Mouse (Mus musculus) neural tube, embryonic 13.5 days (tissue): ENCODE results near the gene Ssh1. TPM values are rescaled to one million over a fixed set of nuclear protein-coding genes. Genes with fewer than 3 reads are reported as not detected.

Experiments
- ATAC-seq: fragments of 200-750 bp; cut with Nextera tagmentation; 2 replicates; pipeline ENCODE4 v1.8.0; 2017; ENCODE audit warnings: low read depth, mild to moderate bottlenecking, moderate TSS enrichment, moderate library complexity
- H3K27ac ChIP-seq: fragments of 300-500 bp; sonication (generic); replicated peaks from 2 replicates; pipeline ENCODE4 v1.5.1; 2015; ENCODE audit warnings: moderate library complexity, mild to moderate bottlenecking, inconsistent platforms
- H3K27me3 ChIP-seq: fragments of 300-500 bp; sonication (generic); 2 replicates; pipeline ENCODE4 v1.6.1; 2015; ENCODE audit warnings: mild to moderate bottlenecking, inconsistent platforms
- H3K36me3 ChIP-seq: fragments of 300-500 bp; sonication (generic); 2 replicates; pipeline ENCODE4 v1.6.1; 2015; ENCODE audit warnings: mild to moderate bottlenecking, inconsistent platforms
- H3K4me1 ChIP-seq: fragments of 300-500 bp; sonication (generic); replicated peaks from 2 replicates; pipeline ENCODE4 v1.6.1; 2015; ENCODE audit warnings: inconsistent platforms
- H3K4me2 ChIP-seq: fragments of 300-500 bp; sonication (generic); 2 replicates; pipeline ENCODE4 v1.6.1; 2015; ENCODE audit warnings: inconsistent platforms, mild to moderate bottlenecking, moderate library complexity
- H3K4me3 ChIP-seq: fragments of 300-500 bp; sonication (generic); 2 replicates; pipeline ENCODE4 v1.5.1; 2015; ENCODE audit warnings: mild to moderate bottlenecking, inconsistent platforms
- H3K9ac ChIP-seq: fragments of 300-500 bp; sonication (generic); 2 replicates; pipeline ENCODE4 v1.6.1; 2015; ENCODE audit warnings: moderate library complexity, mild to moderate bottlenecking, inconsistent platforms
- H3K9me3 ChIP-seq: fragments of 300-500 bp; sonication (generic); 2 replicates; pipeline ENCODE4 v1.6.1; 2016; ENCODE audit warnings: inconsistent platforms
- WGBS: fragments of 180-500 bp; shearing (Covaris S2); methylation state at CpG from one replicate; pipeline ENCODE4 v1.1.7; 2015; 5-methylcytosine and 5-hydroxymethylcytosine counted together
- polyA plus RNA-seq: library from polyadenylated mRNA; unstranded; fragments of >200 nt; fragmentation: Nextera tagmentation; extraction: Ambion mirVana; gene quantifications from 2 replicates; pipeline ENCODE4 v1.2.1, GENCODE M21; 2015

Gene Ssh1
- polyA plus RNA-seq, 1 experiment from 2014 or later = 12.9 TPM

GRCm38 (mm10) chr5:113991141-113991540, 2.6 kb downstream of the Ssh1 start:
- ATAC-seq = no peak
- Histone ChIP-seq H3K27me3 (no peaks in the 10 kb centered on the region), H3K4me1 (peaks cover 45% of the 10 kb centered on the region), H3K27ac (no peak overlapping the region), H3K9ac (peak overlapping the region; percentile 59), H3K36me3 (peaks cover 15% of the 10 kb centered on the region), H3K9me3 (no peaks in the 10 kb centered on the region), H3K4me2 (peak overlapping the region; percentile 88), H3K4me3 (no peak overlapping the region)
- 70% methylated on average over 7 of the region's 7 CpGs for WGBS

DNA sequence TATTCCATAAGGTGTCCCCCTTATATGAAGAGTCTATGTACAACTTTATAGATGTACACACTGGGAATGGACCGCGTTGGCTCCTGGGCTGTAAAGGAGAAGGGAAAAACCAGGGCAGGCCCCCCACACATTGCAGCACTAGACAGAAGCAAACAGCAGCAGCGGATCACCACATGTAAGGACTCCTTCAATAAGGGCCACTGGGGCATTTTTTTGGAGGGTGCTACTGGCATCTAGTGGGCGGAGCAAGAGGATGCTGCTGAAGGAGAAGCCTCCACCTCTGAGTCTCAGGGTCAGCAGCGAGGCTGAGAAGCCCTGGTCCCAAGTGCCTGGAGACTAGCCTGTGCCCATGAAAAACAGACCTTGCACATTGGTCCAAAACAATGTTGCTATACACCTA, 3.1 kb downstream of the Ssh1 start:
- Histone ChIP-seq H3K4me3 (no peak overlapping the region), H3K27ac (no peak overlapping the region), H3K9me3 (no peaks in the 10 kb centered on the region), H3K27me3 (no peaks in the 10 kb centered on the region), H3K36me3 (peaks cover 15% of the 10 kb centered on the region), H3K4me1 (peaks cover 51% of the 10 kb centered on the region), H3K4me2 (no peak overlapping the region), H3K9ac (0 out of 2 replicates have a peak overlapping the region, but pooled peaks have one; percentile 59)
- no peak for ATAC-seq
- WGBS = 87% methylated on average over 5 of the region's 5 CpGs

DNA sequence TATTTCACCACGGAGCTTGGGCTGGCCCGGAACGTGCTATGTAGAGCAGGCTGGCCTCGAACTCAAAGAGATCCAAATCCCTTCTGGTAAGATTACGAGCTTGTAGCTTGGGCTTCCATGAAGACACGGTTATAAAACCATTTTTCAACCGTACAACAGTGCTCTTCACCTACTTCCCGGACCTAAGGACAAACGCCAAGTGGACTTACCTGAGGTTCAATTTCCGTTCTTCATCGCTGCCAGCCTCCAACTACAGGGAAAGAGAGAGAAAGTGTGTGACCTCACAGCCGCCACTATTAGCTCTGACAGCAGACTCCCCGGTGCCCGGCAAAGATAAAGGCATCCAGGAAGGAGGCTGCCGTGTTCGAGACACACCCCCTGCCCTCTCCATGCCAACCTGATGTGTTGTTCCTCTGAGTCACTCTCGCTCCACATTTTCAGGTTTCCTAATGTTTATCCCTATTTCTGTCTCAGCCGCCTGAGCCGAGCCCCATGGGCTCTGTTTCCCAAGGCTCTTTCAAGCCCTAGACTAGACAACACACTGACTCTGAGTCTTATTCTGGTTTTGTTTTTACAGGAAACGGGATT, 4.2 kb downstream of the Ssh1 start:
- Histone ChIP-seq H3K9ac (no peak overlapping the region), H3K4me1 (peaks cover 53% of the 10 kb centered on the region), H3K27me3 (no peaks in the 10 kb centered on the region), H3K4me3 (no peak overlapping the region), H3K9me3 (no peaks in the 10 kb centered on the region), H3K36me3 (peaks cover 15% of the 10 kb centered on the region), H3K4me2 (no peak overlapping the region), H3K27ac (no peak overlapping the region)
- no peak for ATAC-seq
- 89% methylated on average over 20 of the region's 20 CpGs for WGBS

- ATAC-seq = 0 out of 2 replicates have a peak, but pooled peaks have one; percentile 37
- Histone ChIP-seq H3K9ac (no peak overlapping the region; the same call in 1 of the 2 replicates), H3K4me1 (peaks cover 42% of the 10 kb centered on the region), H3K4me2 (no peak overlapping the region), H3K9me3 (no peaks in the 10 kb centered on the region), H3K36me3 (peaks cover 26% of the 10 kb centered on the region), H3K4me3 (no peak overlapping the region), H3K27ac (no peak overlapping the region; the same call in 1 of the 2 replicates), H3K27me3 (no peaks in the 10 kb centered on the region)
- WGBS = 41% methylated on average over 9 of the region's 9 CpGs
Observed at GRCm38 (mm10) chr5:113986182-113986961, 7.3 kb downstream of the Ssh1 start.

GRCm38 (mm10) chr5:113985737-113986136, 8.0 kb downstream of the Ssh1 start:
- no peaks in the 10 kb centered on the region for H3K9me3 ChIP-seq
- no peak overlapping the region for H3K4me3 ChIP-seq
- no peak overlapping the region for H3K9ac ChIP-seq
- no peak overlapping the region for H3K27ac ChIP-seq
- no peak for ATAC-seq
- peaks cover 28% of the 10 kb centered on the region for H3K36me3 ChIP-seq
- H3K4me2 ChIP-seq = no peak overlapping the region
- H3K27me3 ChIP-seq = no peaks in the 10 kb centered on the region
- WGBS = 70% methylated on average over 2 of the region's 2 CpGs
- H3K4me1 ChIP-seq = peaks cover 35% of the 10 kb centered on the region

DNA sequence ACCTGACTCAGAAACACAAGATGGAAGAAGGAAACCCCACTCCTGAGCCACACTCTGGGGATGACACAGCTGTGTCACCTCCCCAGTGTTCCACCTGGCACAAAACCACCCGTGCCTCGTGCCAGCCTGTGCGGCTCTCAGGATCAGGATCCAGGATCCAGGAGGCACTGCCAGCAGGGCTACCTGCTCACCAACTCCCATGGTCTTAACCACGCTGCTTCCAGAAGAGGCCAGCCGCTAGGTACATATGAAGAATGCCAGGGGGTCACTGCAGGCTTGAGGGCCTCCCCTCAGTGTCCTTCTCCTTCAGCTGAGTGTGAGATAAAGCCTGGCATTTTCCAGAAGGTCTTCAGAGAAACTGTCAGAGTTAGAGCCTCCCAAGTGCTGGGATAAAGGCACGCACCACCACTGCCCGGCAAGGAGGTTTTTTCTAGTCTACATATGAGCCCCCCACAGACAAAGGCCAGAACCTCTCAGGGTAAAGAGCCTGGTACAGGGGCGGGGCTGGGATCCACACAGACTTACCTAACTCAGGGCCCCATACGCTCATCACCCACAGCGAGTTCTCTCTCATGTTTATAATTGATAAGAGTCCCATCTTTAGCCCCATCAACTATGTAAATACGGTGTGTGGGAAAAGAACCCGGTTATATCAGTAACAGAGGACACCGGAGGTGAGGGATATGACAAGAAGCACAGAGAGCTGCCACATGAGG, 9.5 kb downstream of the Ssh1 start:
- H3K27ac ChIP-seq = no peak overlapping the region
- peaks cover 24% of the 10 kb centered on the region for H3K36me3 ChIP-seq
- no peaks in the 10 kb centered on the region for H3K27me3 ChIP-seq
- H3K4me1 ChIP-seq = peaks cover 27% of the 10 kb centered on the region
- no peaks in the 10 kb centered on the region for H3K9me3 ChIP-seq
- no peak overlapping the region for H3K4me3 ChIP-seq
- H3K9ac ChIP-seq = no peak overlapping the region
- no peak overlapping the region for H3K4me2 ChIP-seq
- WGBS = 91% methylated on average over 13 of the region's 13 CpGs
- no peak for ATAC-seq

GRCm38 (mm10) chr5:113983541-113983940, 10.2 kb downstream of the Ssh1 start:
- no peak overlapping the region for H3K4me3 ChIP-seq
- H3K9me3 ChIP-seq = no peaks in the 10 kb centered on the region
- peaks cover 21% of the 10 kb centered on the region; the same call in 1 of the 2 replicates for H3K36me3 ChIP-seq
- WGBS = 59% methylated on average over 6 of the region's 6 CpGs
- ATAC-seq = no peak
- H3K9ac ChIP-seq = no peak overlapping the region
- H3K27me3 ChIP-seq = no peaks in the 10 kb centered on the region
- no peak overlapping the region for H3K4me2 ChIP-seq
- H3K27ac ChIP-seq = no peak overlapping the region
- peaks cover 27% of the 10 kb centered on the region for H3K4me1 ChIP-seq

- no peak overlapping the region for H3K4me3 ChIP-seq
- H3K4me1 ChIP-seq = peaks cover 29% of the 10 kb centered on the region
- no peaks in the 10 kb centered on the region for H3K9me3 ChIP-seq
- ATAC-seq = no peak
- H3K27ac ChIP-seq = no peak overlapping the region
- 75% methylated on average over 8 of the region's 8 CpGs for whole genome bisulfite sequencing
- no peak overlapping the region for H3K9ac ChIP-seq
- H3K4me2 ChIP-seq = no peak overlapping the region
- H3K36me3 ChIP-seq = peaks cover 20% of the 10 kb centered on the region; the same call in 1 of the 2 replicates
- no peaks in the 10 kb centered on the region for H3K27me3 ChIP-seq
Observed at GRCm38 (mm10) chr5:113981843-113982242, 11.9 kb downstream of the Ssh1 start.

DNA sequence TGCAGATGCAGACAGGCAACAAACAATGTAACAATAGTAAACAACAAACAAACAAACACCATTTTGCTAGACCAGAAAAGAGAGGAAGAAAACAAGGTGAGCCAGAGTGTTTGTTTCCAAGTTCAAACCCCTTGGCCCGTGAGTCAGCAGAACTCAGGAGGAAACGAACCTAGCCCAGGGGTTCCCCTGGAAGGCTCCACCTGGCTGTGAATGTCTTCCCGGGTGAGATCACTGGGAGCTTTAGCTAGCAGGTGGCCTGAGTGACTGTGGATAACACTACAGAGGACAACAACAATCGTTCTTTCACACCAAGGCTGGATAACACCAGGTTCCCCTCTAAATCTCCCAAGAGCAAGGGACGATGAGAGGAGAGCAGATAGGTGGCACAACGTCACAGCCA, 12.5 kb downstream of the Ssh1 start:
- Histone ChIP-seq H3K9ac (no peak overlapping the region), H3K4me1 (peaks cover 23% of the 10 kb centered on the region), H3K27ac (no peak overlapping the region), H3K4me2 (no peak overlapping the region), H3K27me3 (no peaks in the 10 kb centered on the region), H3K4me3 (no peak overlapping the region), H3K36me3 (peaks cover 18% of the 10 kb centered on the region; the same call in 1 of the 2 replicates), H3K9me3 (no peaks in the 10 kb centered on the region)
- 91% methylated on average over 6 of the region's 6 CpGs for WGBS
- ATAC-seq = no peak

- Histone ChIP-seq H3K27ac (no peak overlapping the region), H3K27me3 (no peaks in the 10 kb centered on the region), H3K9ac (no peak overlapping the region), H3K4me3 (no peak overlapping the region), H3K4me1 (peaks cover 23% of the 10 kb centered on the region), H3K4me2 (no peak overlapping the region), H3K36me3 (peaks cover 18% of the 10 kb centered on the region; the same call in 1 of the 2 replicates), H3K9me3 (no peaks in the 10 kb centered on the region)
- no peak for ATAC-seq
- 94% methylated on average over 1 of the region's 1 CpGs for WGBS
Observed at GRCm38 (mm10) chr5:113980511-113980910, 13.2 kb downstream of the Ssh1 start.

DNA sequence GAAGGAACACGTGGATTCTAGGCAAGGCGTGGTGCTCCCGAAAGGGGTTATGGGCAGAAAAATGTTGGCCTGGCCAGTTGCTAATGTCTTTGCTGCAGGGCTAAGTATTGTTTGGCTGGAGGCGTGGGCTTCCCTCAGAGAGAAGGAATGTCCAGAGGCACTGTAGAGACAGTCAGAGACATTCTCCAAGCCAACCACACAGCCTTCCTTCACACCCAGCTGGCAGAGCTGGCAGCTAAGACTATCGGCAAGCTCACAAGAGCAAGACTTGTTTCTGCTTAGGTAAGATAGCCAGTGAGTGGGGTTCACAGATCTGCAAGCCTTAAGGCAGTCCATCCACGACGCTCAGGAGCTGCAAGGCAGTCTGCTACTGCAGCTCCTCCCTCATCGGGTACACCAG, 16.4 kb downstream of the Ssh1 start:
- H3K4me1 ChIP-seq = peaks cover 42% of the 10 kb centered on the region
- no peak overlapping the region for H3K9ac ChIP-seq
- H3K36me3 ChIP-seq = peaks cover 9% of the 10 kb centered on the region; the same call in 1 of the 2 replicates
- no peak overlapping the region for H3K4me3 ChIP-seq
- H3K9me3 ChIP-seq = no peaks in the 10 kb centered on the region
- H3K4me2 ChIP-seq = no peak overlapping the region
- ATAC-seq = no peak
- no peak overlapping the region for H3K27ac ChIP-seq
- WGBS = 77% methylated on average over 8 of the region's 8 CpGs
- H3K27me3 ChIP-seq = no peaks in the 10 kb centered on the region

GRCm38 (mm10) chr5:113976597-113976996, 17.1 kb downstream of the Ssh1 start:
- Histone ChIP-seq H3K27me3 (no peaks in the 10 kb centered on the region), H3K27ac (no peak overlapping the region), H3K4me2 (no peak overlapping the region), H3K36me3 (peaks cover 9% of the 10 kb centered on the region; the same call in 1 of the 2 replicates), H3K9me3 (no peaks in the 10 kb centered on the region), H3K4me1 (peaks cover 47% of the 10 kb centered on the region), H3K9ac (no peak overlapping the region), H3K4me3 (no peak overlapping the region)
- 80% methylated on average over 8 of the region's 8 CpGs for WGBS
- no peak for ATAC-seq
